Mouse (Mus musculus): ENCODE measurements at regions not wholly inside any gene's neighbourhood (a gene's known extent, or its start where the extent isn't known, plus 50 kb on each side); places are given as distances from the start of the nearest gene placed in this dataset.

- no peak for TF ChIP-seq POLR2A (IDR thresholded peaks at IDR 0.05; ENCODE audit: insufficient read length, low read depth)
- TF ChIP-seq POLR2AphosphoS2 (IDR thresholded peaks at IDR 0.05; ENCODE audit: insufficient read length, low read depth), result no peak
- TF ChIP-seq MYOG (IDR thresholded peaks at IDR 0.05; ENCODE audit: control insufficient read depth in 1 of 3, insufficient read depth in 1 of 3, insufficient read length in 2 of 3, low read depth in 2 of 3), result no peak
- no peak for TF ChIP-seq SRF (IDR thresholded peaks at IDR 0.05; ENCODE audit: control insufficient read depth, insufficient read length, low read depth)
- no peak for TF ChIP-seq MYOD1 (IDR thresholded peaks at IDR 0.05; ENCODE audit: control insufficient read depth in 1 of 3, insufficient read length in 2 of 3, low read depth in 2 of 3)
- no peak for TF ChIP-seq USF1 (IDR thresholded peaks at IDR 0.05; ENCODE audit: low read depth)
- no peak for TF ChIP-seq E2F4 (IDR thresholded peaks at IDR 0.05; ENCODE audit: insufficient read depth)
- no peak for TF ChIP-seq MAX (IDR thresholded peaks at IDR 0.05; ENCODE audit: low read depth)
- no peak for TF ChIP-seq TCF3 (IDR thresholded peaks at IDR 0.05; ENCODE audit: insufficient read length, low read depth)
- no peak for TF ChIP-seq TCF12 (IDR thresholded peaks at IDR 0.05; ENCODE audit: insufficient read depth, poor library complexity, severe bottlenecking)
- TF ChIP-seq CEBPB (IDR thresholded peaks at IDR 0.05; ENCODE audit: insufficient read depth, poor library complexity, severe bottlenecking), result no peak
Measured at GRCm38 (mm10) chr15:67337040-67337395, 836.3 kb upstream of the Lrrc6 start.

Measured in myocyte (in vitro differentiated cells).